Mouse (Mus musculus) heart, adult 11 months (tissue): ENCODE results near the gene Gm5269.

ENCODE experiments used
- DNase-seq: peaks from one replicate; pipeline ENCODE4 v3.0.0; 2022

Gene Gm5269

DNA sequence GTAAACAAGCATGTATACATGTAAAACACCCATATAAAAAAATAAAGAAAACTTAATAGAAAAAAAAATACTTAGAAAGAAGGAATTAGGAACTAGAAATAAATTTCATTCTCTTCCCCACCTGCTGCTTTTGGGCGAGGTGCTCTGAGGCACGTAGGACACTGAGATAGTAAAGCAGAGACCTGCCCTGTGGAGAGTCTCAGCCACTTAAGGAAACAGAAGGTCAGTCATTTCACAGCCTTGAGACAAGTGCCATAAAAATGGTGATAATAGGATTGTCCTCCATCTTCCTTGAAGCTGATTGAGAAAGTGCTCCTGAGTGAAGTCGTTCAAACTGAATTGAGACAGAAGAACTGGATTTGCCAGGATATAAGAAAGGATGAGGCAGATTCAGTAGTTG is 12.6 kb downstream of the Gm5269 start:
- DNase-seq, result no peak

DNA sequence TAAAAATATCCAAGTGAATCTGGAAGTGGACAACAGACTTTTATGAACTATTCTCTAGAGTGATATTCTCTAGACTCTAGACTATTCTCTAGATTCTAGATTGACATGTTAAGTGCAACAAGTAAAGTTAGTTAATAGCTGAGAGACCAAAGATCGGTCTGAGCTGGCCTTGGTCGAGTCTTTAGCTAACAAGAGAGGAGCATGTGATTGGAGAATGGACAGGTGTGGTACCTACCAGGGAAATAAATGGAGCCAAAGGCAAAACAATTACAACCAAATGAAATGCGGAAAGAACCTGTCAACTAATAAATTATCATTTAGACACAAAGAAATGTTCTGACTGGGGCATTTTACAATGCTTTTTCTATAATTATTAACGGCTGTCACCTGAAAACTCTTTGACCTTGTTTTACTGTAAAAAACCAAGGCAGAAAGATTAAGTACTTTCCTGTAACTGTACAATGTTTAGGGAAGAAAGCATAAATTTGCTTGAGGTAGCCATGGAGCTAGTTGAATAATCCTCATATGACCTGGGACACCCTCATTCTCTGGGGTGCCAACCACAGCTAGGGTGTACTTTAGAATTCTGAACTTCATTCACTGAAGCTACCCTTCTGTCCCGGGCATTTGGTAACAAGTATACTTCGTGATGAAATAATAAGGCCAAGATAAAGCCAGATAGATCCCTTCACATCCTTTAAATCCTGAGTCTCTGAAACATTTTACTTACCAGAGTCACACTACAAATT is 13.4 kb downstream of the Gm5269 start:
- DNase-seq, result no peak

DNA sequence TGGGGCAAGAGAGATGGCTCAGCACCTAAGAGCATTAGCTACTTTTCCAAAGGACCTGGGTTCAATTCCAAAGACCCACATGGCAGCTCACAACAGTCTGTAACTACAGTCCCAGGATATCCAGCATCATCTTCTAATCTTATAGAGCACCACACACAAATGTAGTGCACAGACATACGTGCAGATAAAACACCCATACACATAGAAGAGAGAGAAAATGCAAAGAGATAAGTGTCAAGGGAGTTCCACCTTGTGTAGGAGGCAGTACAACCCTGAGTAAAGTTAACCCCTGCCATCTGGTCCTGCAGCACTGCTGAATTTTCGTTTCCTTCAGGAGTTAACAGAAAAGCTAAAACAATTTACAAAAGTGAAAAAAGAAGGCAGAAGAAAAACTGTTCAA is 14.4 kb downstream of the Gm5269 start:
- no peak for DNase-seq

DNA sequence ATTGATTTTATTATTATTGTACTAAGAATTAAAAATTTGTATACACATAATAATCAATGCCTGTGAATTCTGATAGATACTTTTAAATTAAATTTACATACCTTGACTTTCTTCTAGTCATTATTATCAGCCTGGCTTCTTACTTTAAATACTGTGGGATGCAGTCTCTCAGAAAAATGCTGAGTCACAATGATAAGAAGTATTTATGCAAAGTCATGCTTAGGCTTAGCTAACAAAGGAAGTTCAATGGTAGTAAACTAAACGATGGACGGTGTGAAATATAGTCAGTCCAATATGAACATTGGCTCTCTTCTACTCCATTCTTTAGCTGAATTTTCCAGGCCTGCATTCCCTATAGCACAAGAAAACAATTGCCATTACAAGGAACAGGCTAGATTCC is 16.8 kb downstream of the Gm5269 start:
- no peak for DNase-seq

DNA sequence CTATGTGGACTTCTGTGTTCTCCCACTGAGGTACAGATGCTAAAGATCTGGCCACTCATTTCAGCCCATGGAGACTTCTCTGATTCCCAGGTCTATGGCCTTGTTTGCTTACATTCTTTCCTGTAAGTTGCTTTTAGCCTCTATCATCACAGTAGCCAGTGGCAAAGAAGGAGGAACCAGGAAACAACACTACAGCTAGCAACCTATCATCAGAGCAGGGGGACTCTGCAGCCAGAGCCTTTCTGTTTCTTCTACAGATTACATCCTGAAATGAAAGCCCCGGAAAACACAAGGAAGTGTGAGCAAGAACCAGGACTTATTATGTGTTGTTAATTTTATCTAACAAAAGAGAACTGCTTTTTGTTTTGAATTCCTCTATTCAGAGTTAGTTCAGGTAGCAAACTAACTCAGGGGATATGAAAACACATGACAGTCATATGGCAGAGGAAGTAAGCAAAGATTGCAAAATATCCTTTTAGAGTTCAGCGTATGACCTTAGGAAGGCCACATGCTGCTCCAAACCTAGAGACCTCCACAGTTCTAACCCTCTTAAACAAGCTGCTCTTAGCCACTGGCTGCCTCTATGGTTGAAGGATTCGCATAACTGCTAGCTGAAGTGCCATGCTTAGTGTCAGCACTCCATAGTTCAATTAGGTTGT is 21.5 kb downstream of the Gm5269 start:
- DNase-seq, result no peak

DNA sequence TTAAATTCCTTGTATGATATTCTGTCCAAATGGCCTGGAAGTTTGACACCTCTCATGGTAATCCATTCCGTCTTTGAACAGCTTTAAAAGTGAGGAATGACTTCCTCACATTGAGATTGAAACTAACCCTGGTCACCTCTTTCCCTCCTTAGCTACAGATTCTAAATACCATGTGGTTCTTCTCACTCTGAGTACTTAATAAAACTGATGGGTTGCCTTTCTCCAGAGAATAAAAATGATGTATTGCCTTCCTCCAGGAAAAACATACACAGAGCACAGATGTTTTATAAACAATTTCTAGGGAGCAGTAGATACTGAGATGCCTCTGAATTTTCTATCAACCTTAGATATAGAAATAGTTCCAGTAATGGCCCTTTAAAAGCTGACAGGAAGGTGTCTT is 22.0 kb downstream of the Gm5269 start:
- no peak for DNase-seq

DNA sequence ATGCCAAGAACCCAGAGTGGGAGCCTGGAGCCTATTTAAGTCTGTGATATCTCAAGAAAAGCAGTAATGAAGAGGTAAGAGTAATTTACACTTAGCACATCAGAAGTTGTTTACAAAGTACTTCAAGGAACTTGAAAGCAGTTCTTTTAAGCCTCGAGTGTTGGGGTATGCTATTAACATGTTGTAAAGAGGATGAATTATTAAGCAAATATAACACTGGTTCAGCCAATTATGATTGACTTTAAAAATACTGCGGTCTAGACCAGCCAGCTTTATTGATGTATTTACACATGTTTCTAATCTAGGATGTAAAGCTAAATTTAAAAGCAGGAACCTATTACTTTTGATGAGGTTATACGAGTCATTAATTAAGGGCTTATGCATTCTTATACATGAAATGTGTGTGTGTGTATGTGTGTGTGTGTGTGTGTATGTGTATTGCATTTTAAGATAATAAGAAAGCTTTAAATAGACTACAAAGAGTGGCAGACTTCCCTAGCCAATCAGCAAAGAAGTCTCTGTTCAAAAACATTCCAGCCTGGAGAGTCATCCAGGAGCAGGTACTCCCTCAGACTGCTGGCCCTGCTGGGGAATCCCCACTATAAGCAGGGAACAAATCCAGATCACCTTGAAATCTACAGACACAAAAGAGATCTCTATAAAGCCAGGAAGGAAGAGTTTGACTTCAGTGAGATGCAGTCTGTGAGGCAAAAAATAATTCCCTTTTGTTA is 23.6 kb downstream of the Gm5269 start:
- no peak for DNase-seq

DNA sequence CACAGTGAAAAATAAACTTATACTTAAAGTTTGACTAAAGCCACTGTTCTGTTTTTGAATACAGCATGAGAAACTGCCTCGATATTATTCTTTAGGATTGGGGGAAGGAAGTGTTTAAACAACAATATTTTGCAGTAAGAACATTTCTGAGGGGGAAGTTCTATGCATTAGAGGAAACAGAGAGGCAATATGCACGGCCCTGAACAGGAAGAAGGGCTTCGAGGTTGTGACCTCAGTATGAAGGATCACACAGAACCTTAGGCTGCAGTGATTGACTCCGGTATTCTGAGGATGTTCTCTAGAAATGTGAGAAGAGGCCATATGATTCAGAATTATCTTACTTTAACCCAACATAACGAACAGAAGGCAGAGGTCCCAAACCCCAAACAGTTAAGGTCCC is 24.3 kb downstream of the Gm5269 start:
- DNase-seq, result no peak

DNA sequence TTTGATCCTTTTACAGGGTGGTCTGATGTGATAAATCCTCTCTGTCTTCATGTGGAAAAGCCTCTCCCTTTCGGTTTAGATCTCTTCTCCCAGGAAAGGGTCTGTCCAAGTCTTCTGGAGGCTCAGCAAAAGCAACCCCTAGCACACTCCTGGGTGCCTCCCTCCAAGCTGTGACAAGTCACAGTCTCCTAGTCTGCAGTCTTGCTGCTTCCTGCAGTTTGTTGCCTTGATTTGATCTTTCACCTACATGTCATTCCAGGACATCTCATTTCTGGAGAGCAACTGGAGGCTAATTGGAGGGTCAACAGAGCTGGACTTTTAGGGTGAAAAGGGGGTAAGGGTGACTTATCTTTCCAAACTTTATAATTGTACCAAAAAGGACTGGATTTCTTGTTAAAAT is 24.8 kb downstream of the Gm5269 start:
- no peak for DNase-seq

DNA sequence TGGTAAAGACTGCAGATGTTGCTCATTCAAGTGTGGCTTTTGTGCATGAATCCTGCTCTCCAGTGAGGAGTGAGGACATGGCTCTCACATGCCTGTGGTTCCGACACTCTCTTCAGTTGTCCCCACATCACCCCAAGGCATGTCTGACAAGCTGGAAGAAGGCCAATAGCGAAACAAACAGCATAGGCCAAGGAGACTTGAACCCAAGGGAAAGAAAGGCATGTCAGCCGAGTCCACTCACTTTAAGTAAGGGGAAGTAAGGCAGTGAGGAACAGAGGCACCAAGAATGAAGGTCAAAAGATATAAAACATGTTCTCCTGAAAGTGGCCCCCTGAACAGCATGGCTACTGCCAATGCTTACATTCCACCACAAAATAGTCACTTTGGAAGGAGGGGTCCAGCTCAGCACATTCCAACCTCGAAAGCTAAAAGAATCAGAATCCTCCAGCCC is 25.5 kb downstream of the Gm5269 start:
- DNase-seq, result peak; percentile 97

DNA sequence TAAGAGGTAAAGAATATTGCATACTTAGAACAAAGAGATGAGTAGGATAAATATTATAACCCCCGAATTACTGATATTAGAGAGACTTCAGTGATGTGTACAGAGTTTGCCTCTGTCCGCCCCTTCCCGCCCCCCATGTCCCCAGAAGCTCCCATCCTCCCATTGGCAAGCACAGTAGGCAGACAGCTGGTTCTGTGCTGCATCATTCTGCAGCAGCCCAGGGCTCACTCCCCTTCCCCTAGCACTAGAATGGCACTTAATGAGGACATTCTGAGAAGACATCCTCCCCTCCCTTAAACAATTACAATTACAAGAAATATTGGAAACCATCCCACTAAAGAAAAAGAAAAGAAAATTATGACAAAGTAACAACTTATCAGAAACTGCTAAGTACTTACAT is 26.4 kb downstream of the Gm5269 start:
- no peak for DNase-seq

DNA sequence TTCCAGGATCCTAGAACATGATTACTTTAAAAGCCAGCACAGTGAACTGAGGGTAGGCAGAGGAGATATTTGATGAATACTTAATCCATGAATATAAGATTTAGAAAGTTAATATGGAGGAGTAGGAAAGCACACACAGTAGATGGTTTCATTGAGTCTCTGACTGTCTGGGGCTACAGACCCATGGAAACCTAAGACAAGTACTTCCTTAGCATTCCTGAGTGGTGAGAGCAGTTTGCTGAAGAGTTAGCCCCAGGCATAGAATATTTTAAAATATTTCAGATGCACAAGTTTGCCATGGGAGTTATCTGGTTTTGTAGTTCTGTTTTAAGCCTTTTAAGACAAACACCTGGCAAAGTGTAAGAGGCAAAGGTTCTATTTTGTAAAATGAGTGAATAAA is 28.9 kb downstream of the Gm5269 start:
- DNase-seq, result no peak

DNA sequence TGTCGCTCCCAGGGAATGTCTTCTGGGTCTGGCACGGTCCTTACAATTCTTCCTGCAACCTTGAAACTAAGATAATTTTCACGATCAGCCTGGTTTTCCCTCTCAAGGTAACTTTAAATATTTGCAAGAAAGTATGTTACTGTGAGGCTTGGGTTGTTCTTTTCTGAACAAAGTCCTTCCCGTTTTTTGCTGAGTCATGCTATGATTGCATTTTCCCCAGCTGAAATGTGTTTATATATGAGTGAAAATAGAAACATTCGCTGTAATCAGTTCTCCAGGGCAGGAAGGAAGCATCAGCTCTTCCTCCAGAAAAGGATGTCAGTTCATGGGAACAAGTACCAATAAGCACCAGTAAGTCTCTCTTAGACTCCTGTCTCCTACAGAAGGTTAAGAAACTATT is 29.7 kb downstream of the Gm5269 start:
- peak; percentile 88 for DNase-seq

DNA sequence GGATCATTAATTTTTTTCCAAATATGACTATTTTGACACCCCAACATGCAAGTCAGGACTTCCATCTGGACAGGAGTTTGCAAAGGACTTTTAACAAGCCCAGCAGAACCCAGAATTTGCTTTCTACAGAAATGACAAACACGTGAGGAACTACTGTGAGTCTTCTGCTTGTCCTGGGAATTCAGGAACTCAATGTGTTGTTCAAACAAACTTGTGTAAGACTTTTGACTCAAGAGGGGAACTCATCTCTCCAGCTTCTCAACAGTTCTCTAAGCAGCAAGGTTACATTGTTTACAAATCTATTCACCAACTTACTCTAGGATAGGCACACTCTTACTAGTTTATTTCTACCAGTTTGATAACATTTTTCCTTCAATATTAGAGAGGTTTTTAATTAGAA is 32.0 kb downstream of the Gm5269 start:
- no peak for DNase-seq

DNA sequence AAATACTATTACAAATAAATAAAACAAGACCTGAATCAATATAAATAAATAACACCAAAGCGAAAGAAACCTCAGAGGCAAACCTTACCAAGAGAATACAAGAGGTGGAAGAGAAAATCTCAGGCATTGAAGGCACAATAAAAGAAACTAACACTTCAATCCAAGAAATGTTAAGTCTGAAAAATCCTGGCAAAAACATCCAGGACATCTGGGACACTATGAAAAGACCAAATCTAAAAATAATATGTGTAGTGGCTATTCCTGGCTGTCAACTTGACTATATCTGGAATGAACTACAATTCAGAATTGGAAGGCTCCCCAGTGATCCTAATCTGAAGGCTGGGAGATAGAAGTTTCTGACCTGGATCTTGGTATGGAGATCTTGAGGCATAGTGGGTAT is 44.6 kb downstream of the Gm5269 start:
- no peak for DNase-seq
